Mouse (Mus musculus): ENCODE results near the gene Nup62.
A peak's percentile ranks its signal among the peaks of the same experiment; 100 is the strongest.
"Not testable (repeated sequence)": the region's sequence is repeated elsewhere in the genome, so short reads cannot be mapped to it uniquely, and the experiment has no call there.

Gene Nup62

DNA sequence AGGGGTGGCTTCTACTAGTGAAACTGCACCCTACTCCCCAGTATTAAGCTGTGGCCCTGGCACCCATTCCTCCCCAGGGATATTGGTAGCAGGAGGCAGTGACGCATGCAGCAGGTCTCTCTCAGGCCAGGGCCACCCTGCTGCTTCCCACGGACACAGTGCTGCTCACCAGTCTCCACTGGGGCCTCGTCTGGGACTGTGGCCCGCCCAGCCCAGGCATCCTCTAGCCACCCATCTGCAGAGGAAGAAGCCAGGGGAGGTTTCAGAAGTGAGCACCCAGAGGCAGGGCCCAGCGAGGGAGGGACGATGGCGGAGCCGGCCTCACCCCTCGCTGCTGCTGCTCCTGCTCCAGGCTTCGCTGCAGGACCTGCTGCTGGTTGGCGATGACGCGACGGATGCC is 47.3 kb downstream of the Nup62 start:
- no peak for DNase-seq (ENCODE audit: low read depth in 2 of 2, low spot score in 2 of 2)

- no peak for DNase-seq (ENCODE audit: low read depth in 2 of 2, low spot score in 2 of 2)
These were observed 48.1 kb downstream of the Nup62 start for GRCm38 (mm10) chr7:44863982-44864494.

GRCm38 (mm10) chr7:44864595-44865542 is 49.0 kb downstream of the Nup62 start:
- DNase-seq (ENCODE audit: low read depth in 2 of 2, low spot score in 2 of 2), result no peak

- no peak for DNase-seq (ENCODE audit: low read depth in 2 of 2, low spot score in 2 of 2)
These were observed 50.6 kb downstream of the Nup62 start for GRCm38 (mm10) chr7:44866276-44867009.

GRCm38 (mm10) chr7:44867010-44867702 is 51.3 kb downstream of the Nup62 start:
- no peak for DNase-seq (ENCODE audit: low read depth in 2 of 2, low spot score in 2 of 2)

DNA sequence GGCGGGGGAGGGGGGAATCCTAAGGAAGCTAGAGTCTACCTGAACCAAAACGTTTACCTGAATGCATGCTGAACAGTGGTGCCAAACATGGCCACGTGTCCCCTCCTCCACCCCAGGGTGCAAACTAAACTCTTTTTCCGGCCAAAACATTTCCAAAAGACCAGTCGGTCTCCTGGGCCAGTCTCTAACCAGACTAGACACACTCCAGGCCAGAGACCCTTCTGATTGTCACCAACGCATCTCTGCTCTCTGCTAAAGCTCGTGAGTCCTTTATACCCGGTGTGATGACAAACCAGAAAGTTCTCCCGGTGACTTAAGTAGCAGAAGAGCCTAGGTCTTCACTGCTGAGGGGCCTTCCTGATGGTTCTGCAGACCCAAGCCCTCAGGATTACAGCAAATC is 51.9 kb downstream of the Nup62 start:
- no peak for DNase-seq (ENCODE audit: low read depth in 2 of 2, low spot score in 2 of 2)

GRCm38 (mm10) chr7:44868465-44868864 is 52.6 kb downstream of the Nup62 start:
- DNase-seq (ENCODE audit: low read depth in 2 of 2, low spot score in 2 of 2), result no peak

DNA sequence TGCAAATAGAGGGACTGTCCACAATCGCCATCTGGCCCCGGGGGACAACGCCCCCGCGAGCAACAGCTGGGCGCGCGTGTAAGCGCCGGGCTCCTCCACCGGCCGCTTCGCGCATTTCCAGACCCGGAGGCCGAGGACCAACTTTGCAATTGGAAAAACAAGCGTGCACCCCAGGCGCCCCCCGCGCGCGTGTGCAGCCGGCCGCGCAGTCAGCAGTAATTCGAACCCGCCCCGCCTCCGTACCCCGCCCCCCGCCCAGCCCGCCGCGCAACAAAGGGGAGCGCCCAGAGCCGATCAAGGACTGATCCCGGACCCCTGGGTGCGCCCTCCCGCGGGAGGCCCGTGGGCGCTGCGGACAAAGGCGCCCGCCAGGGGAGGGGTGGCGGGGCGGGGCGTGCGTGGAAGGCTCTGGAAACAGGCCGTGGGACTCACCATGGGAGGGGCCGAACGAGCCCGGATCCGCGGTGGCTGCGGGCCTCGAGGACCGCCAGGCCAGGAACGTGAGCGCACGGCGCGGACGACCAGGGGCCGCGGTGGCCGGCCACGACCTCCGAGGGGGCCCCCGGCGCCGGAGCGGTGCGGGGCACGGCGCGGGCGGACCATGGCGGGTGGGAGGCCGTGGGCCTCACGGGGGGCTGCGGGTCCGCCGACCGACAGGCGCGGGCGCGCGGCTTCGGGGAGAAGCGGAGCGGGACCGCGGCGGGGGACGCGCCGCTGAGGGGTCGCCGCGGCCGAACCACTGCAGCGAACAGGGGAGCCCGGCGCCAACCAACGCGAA is 53.2 kb downstream of the Nup62 start:
- DNase-seq (ENCODE audit: low read depth in 2 of 2, low spot score in 2 of 2), result no peak

GRCm38 (mm10) chr7:44869697-44870528 is 54.0 kb downstream of the Nup62 start, which contains the start of gene Ptov1:
TSS of gene Ptov1 (minus strand) at chr7:44869788.
- DNase-seq (ENCODE audit: low read depth in 2 of 2, low spot score in 2 of 2), result peak; percentile 71 to 77

DNA sequence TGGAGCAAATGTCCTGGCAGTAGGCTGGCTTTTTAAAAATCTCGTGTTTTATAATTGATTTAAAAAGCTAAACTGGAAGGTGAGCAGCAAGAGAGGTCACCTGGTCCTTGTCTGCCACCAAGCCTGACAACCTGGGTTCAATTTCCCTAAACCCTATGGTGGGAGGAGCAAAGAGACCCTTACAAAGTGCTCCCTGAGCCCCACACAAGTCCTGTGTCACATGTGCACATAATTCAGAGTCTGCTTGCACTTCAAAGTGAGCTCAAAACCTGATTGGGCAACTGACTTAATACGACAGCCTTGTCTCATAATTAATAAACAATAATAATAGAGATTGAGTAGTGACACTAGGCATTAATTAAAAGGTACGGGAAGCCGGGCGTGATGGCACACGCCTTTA is 54.7 kb downstream of the Nup62 start:
- no peak for DNase-seq (ENCODE audit: low read depth in 2 of 2, low spot score in 2 of 2)

- no peak for DNase-seq (ENCODE audit: low read depth in 2 of 2, low spot score in 2 of 2)
These were observed 55.3 kb downstream of the Nup62 start for GRCm38 (mm10) chr7:44871181-44871580.

DNA sequence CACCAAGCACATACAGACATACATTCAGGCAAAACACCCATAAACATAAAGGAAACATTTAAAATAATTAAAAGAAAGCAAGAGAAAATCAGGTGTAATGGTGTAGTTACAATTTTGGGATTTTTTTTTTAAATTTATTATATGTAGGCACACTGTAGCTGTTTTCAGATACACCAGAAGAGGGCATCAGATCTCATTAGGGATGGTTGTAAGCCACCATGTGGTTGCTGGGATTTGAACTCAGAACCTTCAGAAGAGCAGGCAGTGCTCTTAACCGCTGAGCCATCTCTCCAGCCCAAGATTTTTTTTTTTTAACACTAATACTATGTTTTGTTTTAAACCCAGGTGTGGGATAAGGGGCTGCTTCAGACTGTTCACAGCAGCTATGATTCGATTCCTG is 55.9 kb downstream of the Nup62 start:
- not testable (repeated sequence) for DNase-seq (ENCODE audit: low read depth in 2 of 2, low spot score in 2 of 2)

DNA sequence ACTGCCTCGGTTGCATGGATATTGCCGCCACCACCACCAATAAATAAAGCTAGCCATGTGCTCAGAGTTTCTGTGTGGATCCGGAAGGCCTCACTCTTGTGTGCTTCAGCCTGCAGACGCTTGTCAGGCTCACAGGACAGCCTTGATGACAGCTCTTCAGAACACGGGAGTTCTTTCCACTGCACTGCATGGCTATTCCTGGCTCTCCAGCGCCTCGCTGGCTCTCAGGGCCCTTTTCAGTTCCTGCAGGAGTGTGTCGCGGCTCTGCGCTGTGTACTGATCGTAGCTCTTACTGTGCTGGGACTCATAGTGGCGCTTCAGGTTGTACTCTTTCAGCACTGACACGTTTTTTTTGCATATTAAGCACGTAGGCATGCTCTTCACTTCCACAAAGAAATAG is 61.9 kb downstream of the Nup62 start:
- no peak for DNase-seq (ENCODE audit: low read depth in 2 of 2, low spot score in 2 of 2)
